Mouse (Mus musculus): ENCODE measurements at regions not wholly inside any gene's neighbourhood (a gene's known extent, or its start where the extent isn't known, plus 50 kb on each side); places are given as distances from the start of the nearest gene placed in this dataset.

- Histone ChIP-seq H3K9me3 (replicated peaks) (no peaks in the 10 kb centered on the region), H3K4me1 (replicated peaks) (no peaks in the 10 kb centered on the region), H3K4me2 (no peak overlapping the region), H3K9ac (no peak overlapping the region), H3K36me3 (no peaks in the 10 kb centered on the region), H3K4me3 (no peak overlapping the region), H3K27me3 (replicated peaks) (0 out of 2 replicates have a peak, but pooled peaks cover 4% of the 10 kb centered on the region), H3K27ac (ENCODE audit: poor library complexity, severe bottlenecking) (no peak overlapping the region)
- ATAC-seq (ENCODE audit: insufficient number of reproducible peaks, low FRiP score): no peak
- WGBS: 75% methylated on average over 15 of the region's 15 CpGs
Observed at GRCm38 (mm10) chr10:117544680-117545546, 84.4 kb upstream of the Cpm start.

- Histone ChIP-seq H3K27me3 (replicated peaks) (0 out of 2 replicates have a peak, but pooled peaks cover 4% of the 10 kb centered on the region), H3K9me3 (replicated peaks) (no peaks in the 10 kb centered on the region), H3K4me1 (replicated peaks) (no peaks in the 10 kb centered on the region), H3K4me3 (no peak overlapping the region), H3K4me2 (no peak overlapping the region), H3K9ac (no peak overlapping the region), H3K36me3 (no peaks in the 10 kb centered on the region), H3K27ac (ENCODE audit: poor library complexity, severe bottlenecking) (no peak overlapping the region)
- ATAC-seq (ENCODE audit: insufficient number of reproducible peaks, low FRiP score): no peak
- 85% methylated on average over 13 of the region's 13 CpGs for WGBS
Observed at GRCm38 (mm10) chr10:117543995-117544679, 85.2 kb upstream of the Cpm start.

- no peaks in the 10 kb centered on the region for H3K4me1 ChIP-seq (replicated peaks)
- no peak for ATAC-seq (ENCODE audit: insufficient number of reproducible peaks, low FRiP score)
- H3K36me3 ChIP-seq: no peaks in the 10 kb centered on the region
- H3K4me2 ChIP-seq: no peak overlapping the region
- WGBS: 88% methylated on average over 6 of the region's 6 CpGs
- H3K9me3 ChIP-seq (replicated peaks): no peaks in the 10 kb centered on the region
- H3K27me3 ChIP-seq (replicated peaks): 0 out of 2 replicates have a peak, but pooled peaks cover 4% of the 10 kb centered on the region
- H3K4me3 ChIP-seq: no peak overlapping the region
- no peak overlapping the region for H3K27ac ChIP-seq (ENCODE audit: poor library complexity, severe bottlenecking)
- no peak overlapping the region for H3K9ac ChIP-seq
Observed at GRCm38 (mm10) chr10:117543696-117543950, 85.7 kb upstream of the Cpm start.

- no peak overlapping the region for H3K9ac ChIP-seq
- 78% methylated on average over 5 of the region's 5 CpGs for WGBS
- no peaks in the 10 kb centered on the region for H3K9me3 ChIP-seq (replicated peaks)
- no peak overlapping the region for H3K4me3 ChIP-seq
- 0 out of 2 replicates have a peak, but pooled peaks cover 4% of the 10 kb centered on the region for H3K27me3 ChIP-seq (replicated peaks)
- ATAC-seq (ENCODE audit: insufficient number of reproducible peaks, low FRiP score): no peak
- H3K4me2 ChIP-seq: no peak overlapping the region
- H3K36me3 ChIP-seq: no peaks in the 10 kb centered on the region
- no peak overlapping the region for H3K27ac ChIP-seq (ENCODE audit: poor library complexity, severe bottlenecking)
- H3K4me1 ChIP-seq (replicated peaks): no peaks in the 10 kb centered on the region
Observed at GRCm38 (mm10) chr10:117542886-117543695, 86.2 kb upstream of the Cpm start.

- Histone ChIP-seq H3K4me3 (no peak overlapping the region), H3K36me3 (no peaks in the 10 kb centered on the region), H3K27me3 (replicated peaks) (0 out of 2 replicates have a peak, but pooled peaks cover 4% of the 10 kb centered on the region), H3K4me2 (no peak overlapping the region), H3K27ac (ENCODE audit: poor library complexity, severe bottlenecking) (no peak overlapping the region), H3K9me3 (replicated peaks) (no peaks in the 10 kb centered on the region), H3K4me1 (replicated peaks) (no peaks in the 10 kb centered on the region), H3K9ac (no peak overlapping the region)
- 67% methylated on average over 5 of the region's 5 CpGs for WGBS
- no peak for ATAC-seq (ENCODE audit: insufficient number of reproducible peaks, low FRiP score)
Observed at GRCm38 (mm10) chr10:117542351-117542750, 86.9 kb upstream of the Cpm start.

- H3K9ac ChIP-seq: no peak overlapping the region
- H3K4me2 ChIP-seq: no peak overlapping the region
- no peaks in the 10 kb centered on the region for H3K4me1 ChIP-seq (replicated peaks)
- ATAC-seq (ENCODE audit: insufficient number of reproducible peaks, low FRiP score): no peak
- no peak overlapping the region for H3K4me3 ChIP-seq
- no peak overlapping the region for H3K27ac ChIP-seq (ENCODE audit: poor library complexity, severe bottlenecking)
- no peaks in the 10 kb centered on the region for H3K36me3 ChIP-seq
- H3K9me3 ChIP-seq (replicated peaks): 0 out of 2 replicates have a peak, but pooled peaks cover 3% of the 10 kb centered on the region
- 0 out of 2 replicates have a peak, but pooled peaks cover 4% of the 10 kb centered on the region for H3K27me3 ChIP-seq (replicated peaks)
- 62% methylated on average over 2 of the region's 2 CpGs for WGBS
Observed at GRCm38 (mm10) chr10:117541487-117541886, 87.8 kb upstream of the Cpm start.

- no peak overlapping the region for H3K9ac ChIP-seq
- H3K9me3 ChIP-seq (replicated peaks): 0 out of 2 replicates have a peak, but pooled peaks cover 3% of the 10 kb centered on the region
- H3K36me3 ChIP-seq: no peaks in the 10 kb centered on the region
- no peak overlapping the region for H3K4me3 ChIP-seq
- WGBS: 88% methylated on average over 2 of the region's 2 CpGs
- no peak overlapping the region for H3K27ac ChIP-seq (ENCODE audit: poor library complexity, severe bottlenecking)
- no peaks in the 10 kb centered on the region for H3K4me1 ChIP-seq (replicated peaks)
- 0 out of 2 replicates have a peak, but pooled peaks cover 4% of the 10 kb centered on the region for H3K27me3 ChIP-seq (replicated peaks)
- H3K4me2 ChIP-seq: no peak overlapping the region
- ATAC-seq (ENCODE audit: insufficient number of reproducible peaks, low FRiP score): no peak
Observed at GRCm38 (mm10) chr10:117540747-117541398, 88.4 kb upstream of the Cpm start.

- 82% methylated on average over 2 of the region's 2 CpGs for WGBS
- Histone ChIP-seq H3K9ac (no peak overlapping the region), H3K4me1 (replicated peaks) (no peaks in the 10 kb centered on the region), H3K9me3 (replicated peaks) (0 out of 2 replicates have a peak, but pooled peaks cover 3% of the 10 kb centered on the region), H3K4me2 (no peak overlapping the region), H3K27me3 (replicated peaks) (0 out of 2 replicates have a peak, but pooled peaks cover 4% of the 10 kb centered on the region), H3K27ac (ENCODE audit: poor library complexity, severe bottlenecking) (no peak overlapping the region), H3K36me3 (no peaks in the 10 kb centered on the region), H3K4me3 (no peak overlapping the region)
- ATAC-seq (ENCODE audit: insufficient number of reproducible peaks, low FRiP score): no peak
Observed at GRCm38 (mm10) chr10:117540112-117540594, 89.1 kb upstream of the Cpm start.

- no peaks in the 10 kb centered on the region for H3K36me3 ChIP-seq
Observed at GRCm38 (mm10) chr10:117539532-117539931, 89.8 kb upstream of the Cpm start.

GRCm38 (mm10) chr10:117538725-117539124 is 90.6 kb upstream of the Cpm start:
- H3K4me2 ChIP-seq: no peak overlapping the region
- no peak for ATAC-seq (ENCODE audit: insufficient number of reproducible peaks, low FRiP score)
- H3K27ac ChIP-seq (ENCODE audit: poor library complexity, severe bottlenecking): no peak overlapping the region
- no peak overlapping the region for H3K4me3 ChIP-seq
- H3K36me3 ChIP-seq: no peaks in the 10 kb centered on the region
- no peaks in the 10 kb centered on the region for H3K4me1 ChIP-seq (replicated peaks)
- no peak overlapping the region for H3K9ac ChIP-seq
- WGBS: 78% methylated on average over 5 of the region's 5 CpGs
- H3K27me3 ChIP-seq (replicated peaks): 0 out of 2 replicates have a peak, but pooled peaks cover under 1% of the 10 kb centered on the region
- 0 out of 2 replicates have a peak, but pooled peaks cover 3% of the 10 kb centered on the region for H3K9me3 ChIP-seq (replicated peaks)

More at GRCm38 (mm10) chr10:117539532-117539931, 89.8 kb upstream of the Cpm start:
- WGBS: 31% methylated on average over 1 of the region's 1 CpGs
- Histone ChIP-seq H3K4me3 (no peak overlapping the region), H3K9me3 (replicated peaks) (0 out of 2 replicates have a peak, but pooled peaks cover 3% of the 10 kb centered on the region), H3K4me1 (replicated peaks) (no peaks in the 10 kb centered on the region), H3K4me2 (no peak overlapping the region), H3K27ac (ENCODE audit: poor library complexity, severe bottlenecking) (no peak overlapping the region), H3K27me3 (replicated peaks) (0 out of 2 replicates have a peak, but pooled peaks cover 4% of the 10 kb centered on the region), H3K9ac (no peak overlapping the region)
- ATAC-seq (ENCODE audit: insufficient number of reproducible peaks, low FRiP score): no peak
